Mouse (Mus musculus): ENCODE data around the gene 1700025C18Rik. TPM values are rescaled to one million over a fixed set of nuclear protein-coding genes. Genes with fewer than 3 reads are reported as not detected.

Gene 1700025C18Rik
- total and polyA plus RNA-seq, 3 experiments, result not detected

GRCm38 (mm10) chr2:165042126-165042525, 48.4 kb downstream of the 1700025C18Rik start:
- H3K9me3 ChIP-seq (replicated peaks), result no peaks in the 10 kb centered on the region
- ATAC-seq (ENCODE audit: extremely low read depth, insufficient number of reproducible peaks, low FRiP score, poor library complexity, severe bottlenecking), result no peak
- H3K4me3 ChIP-seq (ENCODE audit: low read depth, low read length), result no peak overlapping the region
- no peak for DNase-seq (ENCODE audit: low spot score)
- 0 out of 2 replicates have a peak, but pooled peaks cover under 1% of the 10 kb centered on the region for H3K4me1 ChIP-seq (ENCODE audit: insufficient read depth, low read depth, low read length)
- no peaks in the 10 kb centered on the region for H3K36me3 ChIP-seq (replicated peaks)
- peaks cover 30% of the 10 kb centered on the region for H3K27me3 ChIP-seq (ENCODE audit: insufficient read depth, low read length)
- TF ChIP-seq GATA2 (IDR thresholded peaks at IDR 0.05; ENCODE audit: borderline replicate concordance, low read depth, low read length), result no peak
- TF ChIP-seq TAL1 (conservative IDR thresholded peaks at IDR 0.05; ENCODE audit: low read depth, low read length), result no peak
- TF ChIP-seq GATA1 (IDR thresholded peaks at IDR 0.05; ENCODE audit: borderline replicate concordance, low read length), result no peak
- TF ChIP-seq POLR2AphosphoS5 (IDR thresholded peaks at IDR 0.05; ENCODE audit: insufficient replicate concordance, low read depth, low read length), result no peak
- TF ChIP-seq CTCF (IDR thresholded peaks at IDR 0.05; ENCODE audit: low read depth, low read length), result no peak

- H3K36me3 ChIP-seq (replicated peaks), result peaks cover 3% of the 10 kb centered on the region
- TF ChIP-seq CTCF (IDR thresholded peaks at IDR 0.05; ENCODE audit: low read depth, low read length), result no peak
- TF ChIP-seq GATA1 (IDR thresholded peaks at IDR 0.05; ENCODE audit: borderline replicate concordance, low read length), result no peak
- no peak for TF ChIP-seq POLR2AphosphoS5 (IDR thresholded peaks at IDR 0.05; ENCODE audit: insufficient replicate concordance, low read depth, low read length)
- no peak for TF ChIP-seq TAL1 (conservative IDR thresholded peaks at IDR 0.05; ENCODE audit: low read depth, low read length)
- TF ChIP-seq GATA2 (IDR thresholded peaks at IDR 0.05; ENCODE audit: borderline replicate concordance, low read depth, low read length), result no peak
- DNase-seq (ENCODE audit: low spot score) (no peak), ATAC-seq (ENCODE audit: extremely low read depth, insufficient number of reproducible peaks, low FRiP score, poor library complexity, severe bottlenecking) (no peak)
- H3K4me1 ChIP-seq (ENCODE audit: insufficient read depth, low read depth, low read length), result peaks cover 12% of the 10 kb centered on the region
- no peaks in the 10 kb centered on the region for H3K9me3 ChIP-seq (replicated peaks)
- no peak overlapping the region for H3K4me3 ChIP-seq (ENCODE audit: low read depth, low read length)
- H3K27me3 ChIP-seq (ENCODE audit: insufficient read depth, low read length), result peaks cover 25% of the 10 kb centered on the region
Measured at GRCm38 (mm10) chr2:165037415-165037814, 53.1 kb downstream of the 1700025C18Rik start.

- no peaks in the 10 kb centered on the region for H3K9me3 ChIP-seq (replicated peaks)
- H3K4me3 ChIP-seq (ENCODE audit: low read depth, low read length), result peak overlapping the region; percentile 93
- no peak for TF ChIP-seq CTCF (IDR thresholded peaks at IDR 0.05; ENCODE audit: low read depth, low read length)
- TF ChIP-seq POLR2AphosphoS5 (IDR thresholded peaks at IDR 0.05; ENCODE audit: insufficient replicate concordance, low read depth, low read length), result no peak
- no peak for TF ChIP-seq GATA1 (IDR thresholded peaks at IDR 0.05; ENCODE audit: borderline replicate concordance, low read length)
- TF ChIP-seq GATA2 (IDR thresholded peaks at IDR 0.05; ENCODE audit: borderline replicate concordance, low read depth, low read length), result no peak
- TF ChIP-seq TAL1 (conservative IDR thresholded peaks at IDR 0.05; ENCODE audit: low read depth, low read length), result no peak
- ATAC-seq (ENCODE audit: extremely low read depth, insufficient number of reproducible peaks, low FRiP score, poor library complexity, severe bottlenecking) (no peak), DNase-seq (ENCODE audit: low spot score) (no peak)
- H3K27me3 ChIP-seq (ENCODE audit: insufficient read depth, low read length), result peaks cover 25% of the 10 kb centered on the region
- H3K36me3 ChIP-seq (replicated peaks), result peaks cover 10% of the 10 kb centered on the region
- H3K4me1 ChIP-seq (ENCODE audit: insufficient read depth, low read depth, low read length), result peaks cover 12% of the 10 kb centered on the region
Measured at GRCm38 (mm10) chr2:165035058-165035431, 55.5 kb downstream of the 1700025C18Rik start.

GRCm38 (mm10) chr2:165034131-165035057, 56.2 kb downstream of the 1700025C18Rik start, which contains the start of gene Ncoa5:
Gene Ncoa5 (minus strand): TSS chr2:165034867.
- peak; percentile 91 for DNase-seq (ENCODE audit: low spot score)

GRCm38 (mm10) chr2:165033306-165033705, 57.2 kb downstream of the 1700025C18Rik start:
- H3K4me3 ChIP-seq (ENCODE audit: low read depth, low read length), result peak overlapping the region; percentile 93
- ATAC-seq (ENCODE audit: extremely low read depth, insufficient number of reproducible peaks, low FRiP score, poor library complexity, severe bottlenecking) (no peak), DNase-seq (ENCODE audit: low spot score) (no peak)
- H3K9me3 ChIP-seq (replicated peaks), result no peaks in the 10 kb centered on the region
- H3K27me3 ChIP-seq (ENCODE audit: insufficient read depth, low read length), result peaks cover 12% of the 10 kb centered on the region
- TF ChIP-seq GATA1 (IDR thresholded peaks at IDR 0.05; ENCODE audit: borderline replicate concordance, low read length), result no peak
- peaks cover 15% of the 10 kb centered on the region for H3K36me3 ChIP-seq (replicated peaks)
- H3K4me1 ChIP-seq (ENCODE audit: insufficient read depth, low read depth, low read length), result peaks cover 16% of the 10 kb centered on the region

More at GRCm38 (mm10) chr2:165034131-165035057, 56.2 kb downstream of the 1700025C18Rik start, which contains the start of gene Ncoa5:
- TF ChIP-seq TAL1 (conservative IDR thresholded peaks at IDR 0.05; ENCODE audit: low read depth, low read length), result no peak
- no peak for TF ChIP-seq GATA1 (IDR thresholded peaks at IDR 0.05; ENCODE audit: borderline replicate concordance, low read length)
- TF ChIP-seq GATA2 (IDR thresholded peaks at IDR 0.05; ENCODE audit: borderline replicate concordance, low read depth, low read length), result no peak
- TF ChIP-seq POLR2AphosphoS5 (IDR thresholded peaks at IDR 0.05; ENCODE audit: insufficient replicate concordance, low read depth, low read length), result no peak
- no peak for TF ChIP-seq CTCF (IDR thresholded peaks at IDR 0.05; ENCODE audit: low read depth, low read length)
- Histone ChIP-seq H3K4me1 (ENCODE audit: insufficient read depth, low read depth, low read length) (peaks cover 12% of the 10 kb centered on the region), H3K9me3 (replicated peaks) (no peaks in the 10 kb centered on the region), H3K36me3 (replicated peaks) (peaks cover 10% of the 10 kb centered on the region), H3K27me3 (ENCODE audit: insufficient read depth, low read length) (peaks cover 19% of the 10 kb centered on the region), H3K4me3 (ENCODE audit: low read depth, low read length) (peak within 1 kb of the TSS; percentile 93)
- ATAC-seq (ENCODE audit: extremely low read depth, insufficient number of reproducible peaks, low FRiP score, poor library complexity, severe bottlenecking), result peak; percentile 93

- Histone ChIP-seq H3K4me3 (ENCODE audit: low read depth, low read length) (no peak overlapping the region), H3K27me3 (ENCODE audit: insufficient read depth, low read length) (peaks cover 7% of the 10 kb centered on the region), H3K9me3 (replicated peaks) (no peaks in the 10 kb centered on the region), H3K4me1 (ENCODE audit: insufficient read depth, low read depth, low read length) (peaks cover 19% of the 10 kb centered on the region), H3K36me3 (replicated peaks) (peaks cover 18% of the 10 kb centered on the region)
- ATAC-seq (ENCODE audit: extremely low read depth, insufficient number of reproducible peaks, low FRiP score, poor library complexity, severe bottlenecking) (no peak), DNase-seq (ENCODE audit: low spot score) (no peak)
- TF ChIP-seq GATA1 (IDR thresholded peaks at IDR 0.05; ENCODE audit: borderline replicate concordance, low read length) (no peak), CTCF (IDR thresholded peaks at IDR 0.05; ENCODE audit: low read depth, low read length) (no peak), GATA2 (IDR thresholded peaks at IDR 0.05; ENCODE audit: borderline replicate concordance, low read depth, low read length) (no peak), POLR2AphosphoS5 (IDR thresholded peaks at IDR 0.05; ENCODE audit: insufficient replicate concordance, low read depth, low read length) (no peak), TAL1 (conservative IDR thresholded peaks at IDR 0.05; ENCODE audit: low read depth, low read length) (no peak)
Measured at GRCm38 (mm10) chr2:165032533-165032932, 58.0 kb downstream of the 1700025C18Rik start.

Other genes with a start within 250 kb of the 1700025C18Rik start
- gene Pltp, start 233.0 kb downstream of the 1700025C18Rik start, total RNA-seq (2014; fragmentation: Nextera tagmentation), result not detected in 2 replicates
- not detected in 2 replicates for gene Pltp, start 233.0 kb downstream of the 1700025C18Rik start, total RNA-seq (2017)
- gene Pltp, start 233.0 kb downstream of the 1700025C18Rik start, polyA plus RNA-seq (2012), result not detected in 2 replicates
- 54.7 and 61.3 TPM in 2 replicates for gene Pcif1, start 211.4 kb downstream of the 1700025C18Rik start, total RNA-seq (2014; fragmentation: Nextera tagmentation)
- gene Pcif1, start 211.4 kb downstream of the 1700025C18Rik start, total RNA-seq (2017), result 31.7 and 35.5 TPM in 2 replicates
- 137 TPM in 2 replicates for gene Pcif1, start 211.4 kb downstream of the 1700025C18Rik start, polyA plus RNA-seq (2012)
- gene Zfp335, start 179.0 kb downstream of the 1700025C18Rik start, total RNA-seq (2014; fragmentation: Nextera tagmentation), result 30.6 and 31.4 TPM in 2 replicates
- 8.7 and 9.8 TPM in 2 replicates for gene Zfp335, start 179.0 kb downstream of the 1700025C18Rik start, total RNA-seq (2017)
- gene Zfp335, start 179.0 kb downstream of the 1700025C18Rik start, polyA plus RNA-seq (2012), result 48.3 and 49.6 TPM in 2 replicates
- gene Mmp9, start 150.0 kb downstream of the 1700025C18Rik start, total RNA-seq (2014; fragmentation: Nextera tagmentation), result not detected in 2 replicates
- 0.76 and 0.82 TPM in 2 replicates for gene Mmp9, start 150.0 kb downstream of the 1700025C18Rik start, total RNA-seq (2017)
- 0.63 and 0.76 TPM in 2 replicates for gene Mmp9, start 150.0 kb downstream of the 1700025C18Rik start, polyA plus RNA-seq (2012)
- gene Slc12a5, start 129.9 kb downstream of the 1700025C18Rik start, total RNA-seq (2014; fragmentation: Nextera tagmentation), result 0.63 and 1.4 TPM in 2 replicates
- 0.46 and 0.82 TPM in 2 replicates for gene Slc12a5, start 129.9 kb downstream of the 1700025C18Rik start, total RNA-seq (2017)
- gene Slc12a5, start 129.9 kb downstream of the 1700025C18Rik start, polyA plus RNA-seq (2012), result 0.39 and 0.72 TPM in 2 replicates
- 41.8 TPM in 2 replicates for gene Ncoa5, start 55.9 kb downstream of the 1700025C18Rik start, total RNA-seq (2014; fragmentation: Nextera tagmentation)
- 32.4 and 45.7 TPM in 2 replicates for gene Ncoa5, start 55.9 kb downstream of the 1700025C18Rik start, total RNA-seq (2017)
- 48.4 and 50.0 TPM in 2 replicates for gene Ncoa5, start 55.9 kb downstream of the 1700025C18Rik start, polyA plus RNA-seq (2012)
- gene Cd40, start 35.1 kb downstream of the 1700025C18Rik start, total RNA-seq (2014; fragmentation: Nextera tagmentation), result not detected in 2 replicates
- gene Cd40, start 35.1 kb downstream of the 1700025C18Rik start, total RNA-seq (2017), result 0.05 TPM in 1 of 2 replicates, not detected in the other
- gene Cd40, start 35.1 kb downstream of the 1700025C18Rik start, polyA plus RNA-seq (2012), result not detected in 2 replicates
- not detected in 2 replicates for gene Cdh22, start 144.1 kb upstream of the 1700025C18Rik start, total RNA-seq (2014; fragmentation: Nextera tagmentation)
- 0.05 TPM in 1 of 2 replicates, not detected in the other for gene Cdh22, start 144.1 kb upstream of the 1700025C18Rik start, total RNA-seq (2017)
- not detected in 2 replicates for gene Cdh22, start 144.1 kb upstream of the 1700025C18Rik start, polyA plus RNA-seq (2012)
- gene Slc35c2, start 197.1 kb upstream of the 1700025C18Rik start, total RNA-seq (2014; fragmentation: Nextera tagmentation), result 20.5 and 41.6 TPM in 2 replicates
- 32.7 and 36.8 TPM in 2 replicates for gene Slc35c2, start 197.1 kb upstream of the 1700025C18Rik start, total RNA-seq (2017)
- 62.5 and 70.3 TPM in 2 replicates for gene Slc35c2, start 197.1 kb upstream of the 1700025C18Rik start, polyA plus RNA-seq (2012)
- 22.6 and 38.3 TPM in 2 replicates for gene Elmo2, start 235.7 kb upstream of the 1700025C18Rik start, total RNA-seq (2014; fragmentation: Nextera tagmentation)
- gene Elmo2, start 235.7 kb upstream of the 1700025C18Rik start, total RNA-seq (2017), result 17.7 and 18.8 TPM in 2 replicates
- 8.1 and 15.1 TPM in 2 replicates for gene Elmo2, start 235.7 kb upstream of the 1700025C18Rik start, polyA plus RNA-seq (2012)